Mouse (Mus musculus) B cell, adult 2 months (primary cell): Measurements from ENCODE around the gene Gm29735.
"Not testable (repeated sequence)": the region's sequence is repeated elsewhere in the genome, so short reads cannot be mapped to it uniquely, and the experiment has no call there.

Experiments used
- DNase-seq, 2 experiments: peaks; one replicate each; pipeline ENCODE4 v3.0.0; 2022

Gene Gm29735

GRCm38 (mm10) chr7:142157013-142157412, at the start of gene Gm29735:
TSS of gene Gm29735 (minus strand) at chr7:142157113.
- not testable (repeated sequence) for DNase-seq

- no peak for DNase-seq
Measured at GRCm38 (mm10) chr7:142205488-142205887, 48.6 kb upstream of the Gm29735 start.

GRCm38 (mm10) chr7:142201064-142201463, 44.2 kb upstream of the Gm29735 start, which contains the start of gene Krtap5-3:
TSS of gene Krtap5-3 (plus strand) at chr7:142201364.
- DNase-seq, result no peak

- no peak for DNase-seq
Measured at GRCm38 (mm10) chr7:142198748-142199147, 41.8 kb upstream of the Gm29735 start.

- DNase-seq, result no peak
Measured at GRCm38 (mm10) chr7:142190289-142190688, 33.4 kb upstream of the Gm29735 start, which contains the start of gene Gm10153. TSS of gene Gm10153 (minus strand) at chr7:142190389.

- DNase-seq, result no peak
Measured at GRCm38 (mm10) chr7:142188156-142188555, 31.2 kb upstream of the Gm29735 start.

- no peak for DNase-seq
Measured at GRCm38 (mm10) chr7:142181021-142181420, 24.1 kb upstream of the Gm29735 start.

- no peak for DNase-seq
Measured at GRCm38 (mm10) chr7:142178685-142179084, 21.8 kb upstream of the Gm29735 start.

- DNase-seq, result not testable (repeated sequence)
Measured at GRCm38 (mm10) chr7:142175905-142176304, 19.0 kb upstream of the Gm29735 start, which contains the start of gene Krtap5-2. TSS of gene Krtap5-2 (minus strand) at chr7:142176005.

GRCm38 (mm10) chr7:142169836-142170235, 12.9 kb upstream of the Gm29735 start:
- DNase-seq, result no peak

- not testable (repeated sequence) for DNase-seq
Measured at GRCm38 (mm10) chr7:142165639-142166038, 8.7 kb upstream of the Gm29735 start, which contains the start of gene Gm4553. TSS of gene Gm4553 (minus strand) at chr7:142165739.

GRCm38 (mm10) chr7:142159366-142159765, 2.5 kb upstream of the Gm29735 start:
- DNase-seq, result no peak

GRCm38 (mm10) chr7:142155308-142155707, 1.6 kb downstream of the Gm29735 start:
- DNase-seq, result no peak

- DNase-seq, result no peak
Measured at GRCm38 (mm10) chr7:142152191-142152590, 4.7 kb downstream of the Gm29735 start.

- DNase-seq, result no peak
Measured at GRCm38 (mm10) chr7:142148633-142149032, 8.3 kb downstream of the Gm29735 start.

- DNase-seq, result peak; percentile 30 to 57
Measured at GRCm38 (mm10) chr7:142146033-142146432, 10.9 kb downstream of the Gm29735 start.

- DNase-seq, result no peak
Measured at GRCm38 (mm10) chr7:142145413-142145940, 11.4 kb downstream of the Gm29735 start.

- DNase-seq, result no peak
Measured at GRCm38 (mm10) chr7:142144507-142144906, 12.4 kb downstream of the Gm29735 start, which contains the start of gene Gm45337. TSS of gene Gm45337 (minus strand) at chr7:142144607.

GRCm38 (mm10) chr7:142143506-142144010, 13.4 kb downstream of the Gm29735 start:
- not testable (repeated sequence) for DNase-seq

GRCm38 (mm10) chr7:142140696-142141095, 16.2 kb downstream of the Gm29735 start:
- no peak for DNase-seq

GRCm38 (mm10) chr7:142135934-142136333, 21.0 kb downstream of the Gm29735 start, which contains the start of gene Gm39115:
TSS of gene Gm39115 (minus strand) at chr7:142136034.
- not testable (repeated sequence) for DNase-seq

- DNase-seq, result no peak
Measured at GRCm38 (mm10) chr7:142134206-142134995, 22.5 kb downstream of the Gm29735 start.

GRCm38 (mm10) chr7:142128843-142129242, 28.1 kb downstream of the Gm29735 start:
- DNase-seq, result no peak

- not testable (repeated sequence) for DNase-seq
Measured at GRCm38 (mm10) chr7:142120629-142121028, 36.3 kb downstream of the Gm29735 start, which contains the start of gene Gm45618. TSS of gene Gm45618 (minus strand) at chr7:142120729.
